Mouse (Mus musculus): ENCODE results near the gene Armc6. TPM values are rescaled to one million over a fixed set of nuclear protein-coding genes. Genes with fewer than 3 reads are reported as not detected.

Armc6 gene
- polyA plus RNA-seq, 1 experiment from 2014 or later = 35.0 TPM

DNA sequence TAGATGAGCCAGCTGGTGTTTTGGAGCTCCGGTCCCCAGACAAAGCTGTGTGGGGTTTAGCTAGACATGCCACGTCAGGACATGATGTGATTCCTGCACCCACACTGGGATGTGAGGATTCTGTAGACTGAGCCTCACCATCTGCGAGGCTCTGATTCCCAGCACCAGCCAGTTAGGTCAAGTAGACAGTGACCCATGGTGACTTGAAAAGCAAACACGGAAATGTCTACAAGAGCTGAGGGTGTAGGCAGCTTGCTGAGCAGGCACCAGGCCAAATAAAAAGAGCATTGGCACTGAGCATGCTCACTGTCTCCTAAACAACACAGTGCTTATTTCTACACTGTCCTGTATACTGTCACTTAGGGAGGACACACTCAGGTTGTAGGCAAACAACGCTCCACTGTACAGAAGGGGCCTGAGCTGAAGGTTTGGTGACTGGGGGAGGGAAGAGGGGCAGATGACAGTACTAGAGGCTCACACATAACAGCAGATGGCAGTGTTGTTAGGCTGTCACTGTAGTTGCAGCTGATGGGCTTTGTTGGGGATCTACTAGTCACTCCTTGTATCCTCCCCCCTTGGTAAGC, 34.1 kb downstream of the Armc6 start:
- WGBS = 62% methylated on average over 5 of the region's 5 CpGs
- no peak for DNase-seq (ENCODE audit: low spot score)
- Histone ChIP-seq H3K9ac (ENCODE audit: low read depth, low read length) (no peak overlapping the region), H3K36me3 (ENCODE audit: control insufficient read depth, insufficient read depth, low read length) (no peaks in the 10 kb centered on the region), H3K4me2 (no peak overlapping the region; the same call in 1 of the 2 replicates), H3K27me3 (replicated peaks; ENCODE audit: control insufficient read depth, insufficient read depth, low read length) (no peaks in the 10 kb centered on the region), H3K9me3 (ENCODE audit: control insufficient read depth, low read length) (no peaks in the 10 kb centered on the region), H3K4me1 (replicated peaks; ENCODE audit: control insufficient read depth, insufficient read depth, low read length) (peaks cover 22% of the 10 kb centered on the region), H3K4me3 (ENCODE audit: low read depth, low read length) (no peak overlapping the region), H3K27ac (ENCODE audit: low read depth, low read length) (no peak overlapping the region)
- ATAC-seq (replicated peaks; ENCODE audit: low FRiP score) = peak; percentile 54

DNA sequence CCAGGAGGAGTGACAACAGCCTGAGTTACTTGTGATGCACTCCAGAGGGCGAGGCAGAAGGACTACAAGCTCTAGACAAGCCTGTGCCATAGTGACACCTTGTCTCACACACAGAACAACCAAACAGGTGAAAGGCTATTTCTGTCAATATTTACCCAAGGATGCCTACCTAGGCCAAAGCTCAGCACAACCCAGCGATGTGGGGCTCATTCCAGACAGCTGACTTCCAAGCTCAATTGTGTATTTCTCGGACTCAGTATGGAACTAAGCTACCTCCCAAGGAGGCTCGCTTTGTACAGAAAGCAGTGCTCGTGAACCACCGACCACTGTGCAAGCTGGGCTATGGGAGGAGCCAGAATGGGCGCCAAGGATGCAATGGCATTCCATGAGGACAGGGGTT, 36.7 kb downstream of the Armc6 start:
- peaks cover 30% of the 10 kb centered on the region for H3K4me1 ChIP-seq (replicated peaks; ENCODE audit: control insufficient read depth, insufficient read depth, low read length)
- no peak overlapping the region for H3K9ac ChIP-seq (ENCODE audit: low read depth, low read length)
- H3K4me3 ChIP-seq (ENCODE audit: low read depth, low read length) = no peak overlapping the region
- no peaks in the 10 kb centered on the region for H3K36me3 ChIP-seq (ENCODE audit: control insufficient read depth, insufficient read depth, low read length)
- H3K4me2 ChIP-seq = peak overlapping the region; percentile 7; the same call in 1 of the 2 replicates
- no peaks in the 10 kb centered on the region for H3K9me3 ChIP-seq (ENCODE audit: control insufficient read depth, low read length)
- no peak for ATAC-seq (replicated peaks; ENCODE audit: low FRiP score)
- no peak overlapping the region for H3K27ac ChIP-seq (ENCODE audit: low read depth, low read length)
- no peaks in the 10 kb centered on the region for H3K27me3 ChIP-seq (replicated peaks; ENCODE audit: control insufficient read depth, insufficient read depth, low read length)
- 65% methylated on average over 7 of the region's 7 CpGs for WGBS
- no peak for DNase-seq (ENCODE audit: low spot score)

DNA sequence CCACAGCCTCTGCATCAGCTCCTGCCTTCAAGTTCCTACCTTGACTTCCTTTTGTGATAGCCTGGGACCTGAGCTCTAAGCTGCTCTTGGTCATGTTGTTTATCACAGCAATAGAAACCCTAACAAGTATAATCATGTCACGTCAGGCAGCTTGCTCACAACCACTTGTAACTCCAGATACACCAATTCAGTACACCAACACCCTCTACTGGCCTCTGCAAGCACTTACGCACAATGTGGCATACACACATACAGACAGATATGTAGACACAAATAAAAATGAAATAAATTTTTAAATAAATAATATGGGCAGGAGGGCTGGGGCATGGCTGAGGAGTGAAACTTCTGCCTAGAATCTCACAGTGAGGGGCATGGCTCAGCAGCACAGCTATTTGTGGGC, 38.5 kb downstream of the Armc6 start:
- Histone ChIP-seq H3K4me1 (replicated peaks; ENCODE audit: control insufficient read depth, insufficient read depth, low read length) (peaks cover 17% of the 10 kb centered on the region), H3K27ac (ENCODE audit: low read depth, low read length) (no peak overlapping the region), H3K9ac (ENCODE audit: low read depth, low read length) (no peak overlapping the region), H3K27me3 (replicated peaks; ENCODE audit: control insufficient read depth, insufficient read depth, low read length) (no peaks in the 10 kb centered on the region), H3K36me3 (ENCODE audit: control insufficient read depth, insufficient read depth, low read length) (no peaks in the 10 kb centered on the region), H3K4me2 (no peak overlapping the region), H3K9me3 (ENCODE audit: control insufficient read depth, low read length) (no peaks in the 10 kb centered on the region), H3K4me3 (ENCODE audit: low read depth, low read length) (no peak overlapping the region)
- ATAC-seq (replicated peaks; ENCODE audit: low FRiP score) = no peak
- DNase-seq (ENCODE audit: low spot score) = no peak
- 74% methylated on average over 2 of the region's 2 CpGs for WGBS

DNA sequence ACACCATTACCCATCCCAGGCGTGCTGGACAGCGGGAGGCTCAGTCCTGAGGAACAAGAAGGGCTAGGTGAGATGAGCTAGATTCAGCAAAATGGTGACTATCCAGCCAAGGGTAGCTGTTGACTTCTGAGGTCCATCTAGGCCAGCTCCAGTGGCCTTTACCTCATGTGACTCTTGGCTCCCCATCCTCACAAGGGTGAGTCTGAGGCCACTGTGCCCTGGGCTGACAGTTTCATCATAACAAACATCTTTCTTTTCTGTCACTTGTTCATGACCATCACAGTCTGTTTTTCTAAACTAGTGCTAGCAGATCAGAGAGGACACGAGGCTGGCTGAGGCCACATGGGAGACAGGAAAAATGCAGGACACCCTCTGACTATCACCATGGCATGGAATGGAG, 40.1 kb downstream of the Armc6 start:
- H3K9ac ChIP-seq (ENCODE audit: low read depth, low read length) = no peak overlapping the region
- no peaks in the 10 kb centered on the region for H3K36me3 ChIP-seq (ENCODE audit: control insufficient read depth, insufficient read depth, low read length)
- H3K4me2 ChIP-seq = no peak overlapping the region
- no peaks in the 10 kb centered on the region for H3K27me3 ChIP-seq (replicated peaks; ENCODE audit: control insufficient read depth, insufficient read depth, low read length)
- ATAC-seq (replicated peaks; ENCODE audit: low FRiP score) = no peak
- 0 out of 2 replicates have a peak, but pooled peaks cover 8% of the 10 kb centered on the region for H3K4me1 ChIP-seq (replicated peaks; ENCODE audit: control insufficient read depth, insufficient read depth, low read length)
- 83% methylated on average over 3 of the region's 3 CpGs for WGBS
- no peak overlapping the region for H3K4me3 ChIP-seq (ENCODE audit: low read depth, low read length)
- H3K27ac ChIP-seq (ENCODE audit: low read depth, low read length) = no peak overlapping the region
- no peaks in the 10 kb centered on the region for H3K9me3 ChIP-seq (ENCODE audit: control insufficient read depth, low read length)
- no peak for DNase-seq (ENCODE audit: low spot score)

DNA sequence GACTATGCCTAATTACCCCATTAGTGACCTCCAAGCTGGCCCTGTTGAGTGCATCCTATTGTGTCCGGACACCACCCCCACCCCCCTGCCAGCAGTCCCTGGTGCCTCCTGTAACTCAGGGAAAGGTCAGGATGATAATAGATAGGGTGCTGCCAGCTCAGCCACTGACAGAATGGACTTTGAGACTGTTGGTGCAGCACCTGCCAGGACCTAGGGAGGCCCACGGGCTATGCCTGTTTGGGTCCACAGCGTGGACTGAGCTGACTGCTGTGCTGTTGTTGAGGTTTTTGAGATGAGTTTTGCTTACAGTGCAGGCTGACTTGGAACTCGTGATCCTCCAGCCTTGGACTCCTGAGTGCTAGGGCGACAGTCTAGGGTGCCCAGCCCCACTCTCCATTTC, 41.0 kb downstream of the Armc6 start:
- Histone ChIP-seq H3K4me1 (replicated peaks; ENCODE audit: control insufficient read depth, insufficient read depth, low read length) (0 out of 2 replicates have a peak, but pooled peaks cover 8% of the 10 kb centered on the region), H3K36me3 (ENCODE audit: control insufficient read depth, insufficient read depth, low read length) (no peaks in the 10 kb centered on the region), H3K27me3 (replicated peaks; ENCODE audit: control insufficient read depth, insufficient read depth, low read length) (no peaks in the 10 kb centered on the region), H3K4me3 (ENCODE audit: low read depth, low read length) (no peak overlapping the region), H3K9ac (ENCODE audit: low read depth, low read length) (no peak overlapping the region), H3K4me2 (no peak overlapping the region), H3K27ac (ENCODE audit: low read depth, low read length) (peak overlapping the region; percentile 16; the same call in 1 of the 2 replicates), H3K9me3 (ENCODE audit: control insufficient read depth, low read length) (no peaks in the 10 kb centered on the region)
- DNase-seq (ENCODE audit: low spot score) (no peak), ATAC-seq (replicated peaks; ENCODE audit: low FRiP score) (peak; percentile 37; the same call in 1 of the 2 replicates)
- WGBS = 74% methylated on average over 5 of the region's 5 CpGs

DNA sequence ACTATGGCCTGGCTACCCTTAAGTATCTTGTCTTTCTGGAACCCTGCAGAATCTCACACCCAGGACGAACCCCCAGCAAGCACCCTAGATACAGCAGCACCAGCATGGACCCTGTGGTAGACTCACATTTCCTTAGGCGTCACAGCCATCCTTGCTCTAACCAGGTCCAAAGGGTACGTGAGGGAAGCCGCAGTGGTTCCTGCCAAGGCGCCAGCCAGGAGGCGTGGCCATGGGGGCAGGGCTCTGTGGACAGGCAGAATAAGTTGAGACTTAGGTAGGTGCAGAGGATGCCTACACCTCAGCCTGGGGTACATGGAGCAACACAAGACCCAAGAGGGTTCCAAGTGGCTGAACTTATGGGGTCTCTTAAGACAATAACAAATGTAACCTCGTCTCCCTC, 45.6 kb downstream of the Armc6 start:
- H3K9me3 ChIP-seq (ENCODE audit: control insufficient read depth, low read length) = no peaks in the 10 kb centered on the region
- H3K27ac ChIP-seq (ENCODE audit: low read depth, low read length) = no peak overlapping the region
- peaks cover 13% of the 10 kb centered on the region; the same call in 1 of the 2 replicates for H3K4me1 ChIP-seq (replicated peaks; ENCODE audit: control insufficient read depth, insufficient read depth, low read length)
- DNase-seq (ENCODE audit: low spot score) (no peak), ATAC-seq (replicated peaks; ENCODE audit: low FRiP score) (no peak)
- H3K27me3 ChIP-seq (replicated peaks; ENCODE audit: control insufficient read depth, insufficient read depth, low read length) = no peaks in the 10 kb centered on the region
- no peak overlapping the region for H3K9ac ChIP-seq (ENCODE audit: low read depth, low read length)
- WGBS = 62% methylated on average over 7 of the region's 7 CpGs
- H3K4me2 ChIP-seq = no peak overlapping the region
- no peak overlapping the region for H3K4me3 ChIP-seq (ENCODE audit: low read depth, low read length)
- H3K36me3 ChIP-seq (ENCODE audit: control insufficient read depth, insufficient read depth, low read length) = no peaks in the 10 kb centered on the region

DNA sequence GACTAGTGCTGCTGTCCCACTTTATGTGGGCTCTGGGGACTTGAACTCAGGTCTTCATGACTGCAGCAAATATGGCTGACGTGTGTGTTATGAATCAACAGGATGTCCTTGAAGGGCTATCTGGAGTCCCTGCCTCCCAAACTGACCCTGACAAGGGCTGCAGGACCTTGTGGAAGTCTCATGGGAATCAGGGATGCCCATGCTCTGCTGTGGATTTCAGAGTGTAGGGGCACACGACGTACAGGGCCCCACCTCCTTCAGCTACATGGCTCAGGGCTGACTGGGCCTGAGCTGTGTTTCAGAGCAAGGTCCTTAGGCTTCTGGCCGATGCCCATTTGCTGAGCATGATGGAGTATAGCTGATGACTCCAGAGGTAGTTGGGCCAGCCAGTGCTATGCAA, 51.1 kb downstream of the Armc6 start:
- DNase-seq (ENCODE audit: low spot score) (no peak), ATAC-seq (replicated peaks; ENCODE audit: low FRiP score) (no peak)
- H3K9ac ChIP-seq (ENCODE audit: low read depth, low read length) = no peak overlapping the region
- peaks cover 17% of the 10 kb centered on the region for H3K36me3 ChIP-seq (ENCODE audit: control insufficient read depth, insufficient read depth, low read length)
- no peak overlapping the region for H3K4me2 ChIP-seq
- no peak overlapping the region for H3K4me3 ChIP-seq (ENCODE audit: low read depth, low read length)
- H3K4me1 ChIP-seq (replicated peaks; ENCODE audit: control insufficient read depth, insufficient read depth, low read length) = peaks cover 21% of the 10 kb centered on the region
- no peaks in the 10 kb centered on the region for H3K9me3 ChIP-seq (ENCODE audit: control insufficient read depth, low read length)
- 83% methylated on average over 4 of the region's 4 CpGs for WGBS
- 0 out of 2 replicates have a peak overlapping the region, but pooled peaks have one; percentile 41 for H3K27ac ChIP-seq (ENCODE audit: low read depth, low read length)
- H3K27me3 ChIP-seq (replicated peaks; ENCODE audit: control insufficient read depth, insufficient read depth, low read length) = no peaks in the 10 kb centered on the region

DNA sequence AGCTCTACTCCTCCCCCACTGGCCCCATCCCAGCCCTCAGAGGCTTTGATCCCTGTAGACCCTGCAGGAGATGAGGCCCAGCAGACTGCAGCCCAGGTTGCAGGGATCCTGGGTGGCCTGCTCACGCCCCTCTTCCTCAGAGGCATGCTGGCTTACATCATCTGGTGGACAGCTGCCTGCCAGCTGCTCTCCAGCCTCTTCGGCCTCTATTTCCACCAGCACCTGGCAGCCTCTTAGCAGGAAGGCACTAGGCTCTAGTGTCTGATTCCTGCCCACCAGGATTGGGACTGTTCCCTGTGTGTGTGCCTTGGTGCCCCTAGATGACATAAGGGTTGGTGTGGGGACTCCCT, 52.4 kb downstream of the Armc6 start:
- 52% methylated on average over 2 of the region's 2 CpGs for WGBS
- no peaks in the 10 kb centered on the region for H3K27me3 ChIP-seq (replicated peaks; ENCODE audit: control insufficient read depth, insufficient read depth, low read length)
- peaks cover 20% of the 10 kb centered on the region for H3K36me3 ChIP-seq (ENCODE audit: control insufficient read depth, insufficient read depth, low read length)
- peak overlapping the region; percentile 50 for H3K27ac ChIP-seq (ENCODE audit: low read depth, low read length)
- no peak; the same call in 1 of the 2 replicates for ATAC-seq (replicated peaks; ENCODE audit: low FRiP score)
- H3K4me1 ChIP-seq (replicated peaks; ENCODE audit: control insufficient read depth, insufficient read depth, low read length) = peaks cover 16% of the 10 kb centered on the region
- H3K9me3 ChIP-seq (ENCODE audit: control insufficient read depth, low read length) = no peaks in the 10 kb centered on the region
- H3K9ac ChIP-seq (ENCODE audit: low read depth, low read length) = peak overlapping the region; percentile 7; the same call in 1 of the 2 replicates
- H3K4me2 ChIP-seq = peak overlapping the region; percentile 44
- no peak for DNase-seq (ENCODE audit: low spot score)
- H3K4me3 ChIP-seq (ENCODE audit: low read depth, low read length) = no peak overlapping the region

DNA sequence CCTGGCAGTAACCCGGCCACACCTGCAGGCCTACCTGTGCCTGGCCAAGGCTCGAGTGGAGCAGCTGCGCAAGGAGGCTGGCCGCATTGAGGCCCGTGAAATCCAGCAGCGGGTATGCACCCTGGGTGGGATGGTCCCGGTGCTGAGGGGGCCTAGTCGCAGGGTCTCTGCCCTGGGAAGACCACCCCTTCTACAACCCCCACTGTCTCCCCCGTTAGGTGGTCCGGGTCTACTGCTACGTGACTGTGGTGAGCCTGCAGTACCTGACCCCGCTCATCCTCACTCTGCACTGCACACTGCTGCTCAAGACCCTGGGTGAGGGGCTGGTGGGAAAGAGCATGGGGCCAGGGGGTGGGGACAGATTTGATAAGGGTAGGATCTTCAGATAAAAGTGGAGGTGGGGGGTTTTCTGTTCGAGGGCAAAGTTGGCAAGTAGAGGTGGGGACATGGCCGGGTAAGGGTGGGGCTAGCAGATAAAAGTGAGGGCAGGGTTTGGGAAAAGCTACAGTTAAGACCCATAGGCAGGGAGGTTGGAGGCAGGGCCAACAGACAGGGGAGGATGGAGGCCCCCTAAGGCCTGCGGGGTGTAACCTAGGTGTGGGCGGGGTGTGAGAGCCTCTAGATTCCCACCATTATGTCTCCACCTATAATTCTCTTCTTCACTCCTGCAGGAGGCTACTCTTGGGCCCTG, 52.9 kb downstream of the Armc6 start:
- peak overlapping the region; percentile 68 for H3K27ac ChIP-seq (ENCODE audit: low read depth, low read length)
- peak; percentile 91 for ATAC-seq (replicated peaks; ENCODE audit: low FRiP score)
- 63% methylated on average over 16 of the region's 16 CpGs for WGBS

More for the DNA sequence above, 52.9 kb downstream of the Armc6 start:
- DNase-seq (ENCODE audit: low spot score) = no peak
- Histone ChIP-seq H3K9ac (ENCODE audit: low read depth, low read length) (peak overlapping the region; percentile 36; the same call in 1 of the 2 replicates), H3K4me1 (replicated peaks; ENCODE audit: control insufficient read depth, insufficient read depth, low read length) (peaks cover 16% of the 10 kb centered on the region), H3K36me3 (ENCODE audit: control insufficient read depth, insufficient read depth, low read length) (peaks cover 20% of the 10 kb centered on the region), H3K27me3 (replicated peaks; ENCODE audit: control insufficient read depth, insufficient read depth, low read length) (no peaks in the 10 kb centered on the region), H3K4me3 (ENCODE audit: low read depth, low read length) (no peak overlapping the region), H3K4me2 (peak overlapping the region; percentile 44), H3K9me3 (ENCODE audit: control insufficient read depth, low read length) (no peaks in the 10 kb centered on the region)

Data from liver, embryonic 11.5 days (tissue).